Mouse (Mus musculus): ENCODE measurements around the gene Nlrp4a.
"Not testable (repeated sequence)": the region's sequence is repeated elsewhere in the genome, so short reads cannot be mapped to it uniquely, and the experiment has no call there.

Nlrp4a gene

GRCm38 (mm10) chr7:26434813-26435212, at the start of gene Nlrp4a:
Nlrp4a (plus strand) TSS chr7:26435113.
- no peak for DNase-seq (ENCODE audit: low spot score in 2 of 2)

GRCm38 (mm10) chr7:26386691-26387090, 48.2 kb upstream of the Nlrp4a start:
- DNase-seq (ENCODE audit: low spot score in 2 of 2), result not testable (repeated sequence)

- DNase-seq (ENCODE audit: low spot score in 2 of 2), result not testable (repeated sequence)
These were observed 43.8 kb upstream of the Nlrp4a start for GRCm38 (mm10) chr7:26391137-26391536.

GRCm38 (mm10) chr7:26391811-26392210, 43.1 kb upstream of the Nlrp4a start:
- not testable (repeated sequence) for DNase-seq (ENCODE audit: low spot score in 2 of 2)

- DNase-seq (ENCODE audit: low spot score in 2 of 2), result not testable (repeated sequence)
These were observed 31.3 kb upstream of the Nlrp4a start, which contains the start of gene Nlrp9c for GRCm38 (mm10) chr7:26403600-26403999. Nlrp9c (minus strand) TSS chr7:26403700.

DNA sequence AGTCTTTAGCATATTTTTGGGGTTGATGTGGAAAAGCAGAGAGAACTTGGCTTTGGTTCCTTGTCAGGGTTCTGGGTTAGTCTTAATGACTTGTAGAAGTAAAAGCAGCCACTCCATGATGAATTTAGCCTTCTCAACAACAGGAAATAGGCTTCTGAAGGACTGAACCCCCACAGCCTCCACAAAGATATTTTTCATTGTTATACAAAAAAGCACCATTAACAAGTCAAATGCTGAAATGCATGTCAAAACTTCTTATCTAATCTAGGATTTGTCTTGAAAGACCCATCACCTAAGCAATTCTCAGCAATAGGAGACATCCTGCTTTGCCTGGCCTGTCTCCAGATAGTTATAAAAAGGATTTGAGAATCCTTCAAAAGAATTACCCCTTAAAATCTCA, 41.8 kb downstream of the Nlrp4a start:
- no peak for DNase-seq (ENCODE audit: low spot score in 2 of 2)

DNA sequence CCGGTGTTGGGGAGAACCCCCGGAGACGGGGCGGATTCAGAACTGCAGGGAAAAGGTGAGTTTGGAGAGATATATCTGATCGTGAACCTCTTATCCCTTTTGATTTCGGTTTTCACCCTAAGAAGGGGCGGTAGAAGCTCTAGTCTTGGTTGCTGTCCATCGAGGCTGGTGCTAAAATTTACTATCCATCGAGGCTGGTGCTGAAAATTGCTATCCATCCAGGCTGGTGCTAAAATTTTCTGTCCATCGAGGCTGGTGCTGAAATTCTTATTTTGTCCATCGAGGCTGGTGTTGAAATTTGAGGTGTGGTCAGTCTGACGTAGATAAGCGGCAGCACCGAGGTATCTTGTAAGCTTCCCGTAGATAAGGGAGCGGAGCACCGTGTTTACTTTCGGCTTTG, 54.6 kb downstream of the Nlrp4a start:
- not testable (repeated sequence) for DNase-seq (ENCODE audit: low spot score in 2 of 2)

Measured in frontal cortex, postnatal 10 days (tissue).